Mouse (Mus musculus) thymus, adult 2 months (tissue): ENCODE measurements around the gene Tmem178b.

ENCODE experiments used
- CTCF ChIP-seq: fragments of 200-500 bp; IDR thresholded peaks from 2 replicates; pipeline ENCODE4 v1.5.1; 2012; ENCODE audit warnings: mild to moderate bottlenecking, control low read depth, low read length, moderate library complexity, borderline replicate concordance; ENCODE audit not compliant: control insufficient read depth, poor library complexity, insufficient read depth; ENCODE audit errors: extremely low read depth
- POLR2A ChIP-seq: fragments of 200-500 bp; IDR thresholded peaks from 2 replicates; pipeline ENCODE4 v1.6.1; 2012; ENCODE audit warnings: mild to moderate bottlenecking, low read length, control low read depth, moderate library complexity; ENCODE audit not compliant: control insufficient read depth, poor library complexity, insufficient read depth; ENCODE audit errors: extremely low read depth

DNA sequence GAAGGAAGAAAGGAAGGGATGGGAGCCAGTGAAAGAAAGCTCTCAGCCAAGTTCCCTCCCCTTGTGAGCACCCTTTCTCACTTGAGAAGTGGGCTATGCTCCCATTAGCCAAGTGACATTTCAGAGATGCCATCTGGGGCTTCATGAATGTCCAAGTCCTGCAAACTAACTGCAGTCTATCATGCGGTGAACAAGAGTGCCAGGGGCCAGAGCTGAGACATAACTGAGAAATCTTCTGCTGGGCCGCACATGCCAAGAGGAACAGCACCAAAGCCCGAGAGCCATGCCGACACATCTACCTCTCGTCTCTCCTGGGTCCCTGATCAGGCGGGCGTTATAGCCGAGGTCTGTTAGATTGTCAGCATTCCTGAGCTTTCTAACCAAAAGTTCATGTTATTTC is 279.2 kb downstream of the Tmem178b start:
- TF ChIP-seq POLR2A (no peak), CTCF (no peak)
